Mouse (Mus musculus) B cell, adult 2 months (primary cell): Measurements from ENCODE around the gene Fancm.
"Not testable (repeated sequence)": the region's sequence is repeated elsewhere in the genome, so short reads cannot be mapped to it uniquely, and the experiment has no call there.

Experiments used
- DNase-seq, 2 experiments: peaks; one replicate each; pipeline ENCODE4 v3.0.0; 2022

Fancm gene

DNA sequence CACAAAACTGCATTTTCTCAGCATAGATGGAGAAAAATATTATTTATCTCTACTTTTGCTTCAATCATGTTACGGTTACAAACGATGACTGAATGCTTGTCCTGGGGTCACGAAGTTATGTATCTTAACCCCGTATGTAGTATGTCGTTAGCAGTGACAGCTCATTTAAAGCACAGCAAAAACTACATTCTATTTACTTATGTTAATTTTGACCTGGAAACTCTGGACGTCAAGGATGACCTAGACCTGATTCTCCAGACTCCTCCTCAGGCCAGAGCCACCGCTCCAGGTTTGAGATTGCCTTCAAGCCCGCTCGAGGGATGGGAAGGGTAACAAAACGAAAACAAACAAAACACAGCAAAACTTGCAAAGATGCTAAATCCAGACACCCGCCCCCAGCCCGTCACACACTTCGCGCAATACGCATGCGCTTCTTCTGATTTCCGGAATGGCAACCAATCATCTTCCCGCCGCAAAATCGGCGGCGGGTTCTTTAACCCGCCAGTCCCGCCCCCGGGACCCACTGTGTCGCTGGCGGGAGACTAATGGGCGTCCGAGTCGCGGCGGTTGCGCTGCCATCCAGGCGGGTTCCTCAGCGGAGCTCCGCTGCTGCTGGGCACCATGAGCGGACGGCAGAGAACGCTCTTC is at the start of gene Fancm:
Gene Fancm (plus strand): TSS at position 519 of the 648 bp plus-strand sequence.
- DNase-seq: peak; percentile 91 to 92

DNA sequence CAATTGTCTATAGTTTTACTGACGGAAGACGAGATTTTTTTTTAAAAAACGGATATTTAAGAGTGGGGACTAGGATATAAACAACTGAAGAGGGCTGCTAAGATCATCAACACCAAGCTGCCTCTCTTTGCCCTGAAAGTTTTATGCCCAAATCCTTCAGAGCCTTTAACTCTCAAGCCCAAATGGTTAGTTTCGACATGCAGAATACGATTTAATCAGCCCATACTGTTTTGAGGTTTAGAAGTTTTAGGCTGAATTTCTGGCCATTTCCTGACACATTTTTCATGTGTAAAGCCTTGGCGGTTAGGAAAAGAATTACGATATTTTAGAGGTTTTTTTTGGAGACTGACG is 39.6 kb upstream of the Fancm start:
- no peak for DNase-seq

GRCm38 (mm10) chr12:65036190-65036870 is 39.1 kb upstream of the Fancm start, which contains the start of gene Prpf39:
Prpf39 (plus strand) TSS chr12:65036333.
- peak; percentile 91 to 93 for DNase-seq

DNA sequence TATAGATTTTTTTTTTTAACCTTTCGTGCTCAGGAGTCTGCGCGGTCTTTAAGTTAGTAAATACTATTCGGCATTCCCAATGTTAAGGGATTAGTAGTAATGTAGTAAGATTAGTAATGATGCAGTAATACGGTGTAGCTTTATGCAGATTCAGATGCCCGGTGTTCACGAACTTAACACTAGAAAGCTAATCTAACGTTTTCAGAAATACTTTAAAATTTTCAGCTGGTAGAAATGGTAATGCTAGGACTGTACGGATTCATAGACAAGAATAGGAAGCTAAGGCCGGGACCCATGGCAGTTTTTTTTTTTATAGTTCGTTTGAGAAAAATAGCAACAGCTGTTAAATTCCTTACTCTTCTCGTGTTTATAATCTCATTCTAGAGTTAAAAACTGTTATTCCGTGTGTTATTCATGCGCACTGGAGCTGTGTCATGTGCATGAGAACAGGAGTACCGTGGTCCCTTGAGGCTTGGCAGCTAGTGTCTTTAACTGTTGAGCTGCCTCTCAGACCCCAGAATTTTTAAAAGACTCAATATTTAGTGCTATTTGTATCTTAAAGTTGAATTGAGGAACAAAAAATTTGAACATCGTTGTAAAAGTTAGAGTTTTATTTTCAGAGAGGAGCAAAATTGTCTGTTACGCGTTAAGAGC is 38.4 kb upstream of the Fancm start:
- peak in 1 of 2 experiments; percentile 11 for DNase-seq

GRCm38 (mm10) chr12:65037546-65037937 is 37.9 kb upstream of the Fancm start:
- DNase-seq: peak; percentile 19 to 28

DNA sequence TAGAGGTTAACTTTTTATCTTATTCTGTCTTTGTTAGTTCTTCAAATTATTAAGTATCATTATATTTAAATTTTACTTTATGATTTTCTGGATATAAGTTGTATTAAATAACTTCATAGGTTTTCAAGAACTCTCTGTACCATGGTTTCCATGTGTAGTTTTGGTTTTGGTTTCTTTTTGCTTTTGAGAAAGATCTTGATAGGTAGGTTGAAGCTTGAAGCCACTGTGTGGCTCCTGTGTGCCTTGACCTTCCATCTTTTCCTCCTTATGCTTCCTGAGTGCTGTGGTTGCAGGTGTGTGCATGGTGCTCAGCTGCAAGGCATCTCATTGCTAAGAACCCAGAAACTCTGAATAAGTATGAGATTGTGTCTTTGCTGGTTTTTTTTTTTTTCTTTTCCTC is 26.6 kb upstream of the Fancm start:
- DNase-seq: no peak

GRCm38 (mm10) chr12:65058203-65058602 is 17.2 kb upstream of the Fancm start:
- DNase-seq: no peak

DNA sequence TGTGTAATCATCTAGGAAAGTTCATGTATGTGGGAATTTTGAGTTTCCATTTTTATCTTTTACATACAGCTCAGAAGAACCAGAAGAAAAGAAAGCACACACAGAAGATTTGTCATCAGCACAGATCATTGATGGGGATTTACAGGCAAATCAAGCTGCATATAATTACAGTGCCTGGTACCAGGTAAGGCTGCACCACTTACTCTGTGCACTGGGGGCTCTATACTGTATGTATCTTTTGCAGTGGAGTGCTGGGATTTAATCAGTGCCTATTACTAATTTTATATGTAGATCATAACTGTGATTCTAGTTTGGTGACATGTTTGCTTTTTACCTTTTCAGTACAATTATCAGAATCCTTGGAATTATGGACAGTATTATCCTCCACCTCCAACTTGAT is 14.3 kb upstream of the Fancm start:
- no peak for DNase-seq

DNA sequence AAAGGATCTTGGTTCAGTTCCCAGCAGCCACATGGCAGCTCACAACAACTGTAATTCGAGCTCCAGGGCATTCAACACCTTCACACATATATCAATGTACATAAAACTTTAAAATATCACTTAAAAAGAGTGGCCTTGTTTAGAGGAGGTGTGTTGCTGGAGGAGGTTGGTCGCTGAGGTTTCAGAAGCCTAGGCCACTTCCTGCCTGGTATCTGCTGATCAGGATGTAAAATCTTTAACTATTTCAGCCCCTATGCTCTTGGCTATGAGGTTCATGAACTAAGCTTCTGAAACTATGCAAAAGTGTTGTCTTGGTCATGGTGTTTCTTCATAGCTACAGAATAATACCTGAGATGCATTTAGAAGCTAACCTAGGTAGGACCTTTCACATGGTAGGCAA is 10.2 kb upstream of the Fancm start:
- peak; percentile 38 to 43 for DNase-seq

DNA sequence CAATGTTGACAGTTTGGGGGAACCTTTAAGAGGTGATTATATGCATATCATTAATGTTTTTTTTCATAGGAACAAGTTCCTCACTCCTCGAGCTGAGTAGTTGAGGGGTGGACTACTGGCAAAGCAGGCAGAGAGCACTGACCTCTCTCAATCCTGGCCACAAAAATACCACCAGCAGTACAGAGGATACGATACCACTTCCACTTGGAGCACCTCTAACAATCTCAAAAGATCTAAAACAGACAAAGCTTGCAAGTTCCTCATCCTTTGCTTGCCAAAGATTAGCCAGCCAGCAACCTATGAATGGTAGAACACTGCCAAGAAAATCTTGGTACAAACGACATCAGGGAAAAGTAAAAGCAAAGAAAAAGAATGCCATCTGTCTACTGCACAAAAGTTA is 9.2 kb upstream of the Fancm start:
- no peak for DNase-seq

- DNase-seq: no peak
Observed at GRCm38 (mm10) chr12:65068409-65068808, 7.0 kb upstream of the Fancm start.

GRCm38 (mm10) chr12:65072911-65073610 is 2.3 kb upstream of the Fancm start:
- no peak for DNase-seq

- peak; percentile 99 to 100 for DNase-seq
Observed at GRCm38 (mm10) chr12:65073611-65074178, 1.7 kb upstream of the Fancm start, which contains the start of gene Fkbp3. Fkbp3 (minus strand) TSS chr12:65074007.

GRCm38 (mm10) chr12:65074651-65075050 is 752 bp upstream of the Fancm start:
- no peak for DNase-seq

GRCm38 (mm10) chr12:65075733-65076310 is 419 bp downstream of the Fancm start:
- no peak for DNase-seq

GRCm38 (mm10) chr12:65076906-65077305 is 1.5 kb downstream of the Fancm start:
- DNase-seq: peak in 1 of 2 experiments; percentile 29

- DNase-seq: no peak
Observed at GRCm38 (mm10) chr12:65108746-65109145, 33.3 kb downstream of the Fancm start.

- DNase-seq: no peak
Observed at GRCm38 (mm10) chr12:65111503-65111902, 36.1 kb downstream of the Fancm start.

DNA sequence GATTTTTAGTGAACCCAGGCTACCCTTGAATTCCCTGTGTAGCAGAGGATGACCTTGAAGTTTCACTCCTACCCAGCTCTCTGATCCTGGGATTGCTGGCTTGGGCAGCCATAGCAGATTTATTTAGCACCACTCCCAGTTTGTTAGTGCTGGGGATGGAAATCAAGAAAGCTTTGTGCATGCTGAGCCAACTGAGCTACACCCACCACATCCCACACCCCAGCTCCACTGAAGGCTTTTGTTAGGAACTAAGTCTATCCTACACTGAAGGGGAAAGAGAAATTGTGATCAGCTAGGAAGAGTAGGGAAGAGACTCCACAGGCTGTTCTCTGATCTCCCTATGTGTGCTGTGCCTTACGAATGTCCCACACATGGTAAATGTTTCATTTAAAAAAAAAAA is 37.4 kb downstream of the Fancm start:
- DNase-seq: no peak

DNA sequence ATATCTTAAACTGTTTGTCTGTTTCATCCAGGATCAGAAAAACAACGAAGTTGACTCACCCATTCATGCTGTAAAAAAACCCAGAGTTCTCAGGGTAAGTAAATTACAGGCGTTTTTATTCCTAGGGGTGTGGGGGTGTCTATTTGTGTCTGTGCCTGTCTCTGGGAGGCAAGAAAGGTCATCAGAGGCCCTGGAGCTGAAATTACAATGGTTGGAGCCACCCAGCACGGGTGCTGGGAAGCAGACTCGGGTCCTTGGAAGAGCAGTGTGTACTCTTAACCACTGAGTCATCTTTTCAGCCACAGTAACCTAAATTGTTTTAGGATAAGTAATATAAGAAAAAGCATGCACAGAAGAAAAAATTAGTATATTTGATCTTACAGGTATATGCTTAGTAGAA is 38.5 kb downstream of the Fancm start:
- DNase-seq: no peak

GRCm38 (mm10) chr12:65114978-65115377 is 39.6 kb downstream of the Fancm start:
- DNase-seq: not testable (repeated sequence)

DNA sequence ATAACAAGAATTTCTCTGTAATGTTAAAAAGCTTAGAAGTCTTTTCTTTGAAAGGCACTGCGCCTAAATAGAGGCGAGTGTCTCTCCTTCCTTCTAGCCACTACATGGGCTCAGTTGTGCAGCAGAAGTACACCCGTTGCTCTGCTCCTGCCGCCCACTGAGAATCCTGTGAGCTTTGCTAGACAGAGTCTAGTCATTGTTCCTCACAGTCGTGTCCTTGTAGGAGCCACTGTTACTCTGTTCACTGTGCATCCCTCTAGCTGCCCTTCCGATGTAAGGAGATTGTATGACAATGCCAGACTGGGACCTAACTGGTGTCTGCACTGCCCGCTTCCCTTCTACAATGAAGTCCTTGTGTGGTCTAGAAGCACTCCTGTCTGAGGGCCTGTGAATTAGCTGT is 43.6 kb downstream of the Fancm start:
- no peak for DNase-seq

DNA sequence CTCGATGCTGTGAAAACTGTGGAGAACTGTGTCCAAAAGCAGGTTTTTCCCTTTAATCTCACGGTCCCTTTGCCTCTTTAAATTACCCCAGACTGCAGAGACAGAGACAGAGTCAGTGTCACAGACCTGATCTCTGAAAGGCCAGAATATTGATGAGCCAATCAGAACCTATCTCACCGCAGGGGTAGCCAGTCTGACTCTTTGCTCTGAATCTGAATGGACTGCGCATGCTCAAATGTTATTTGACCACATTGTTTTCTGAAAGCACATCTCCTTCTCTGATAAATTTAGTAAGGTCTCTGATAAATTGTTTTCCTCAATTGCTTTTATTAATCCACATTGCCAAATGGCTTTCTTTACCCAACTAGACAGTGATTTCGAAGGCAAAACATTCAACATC is 44.0 kb downstream of the Fancm start:
- no peak for DNase-seq
